Mouse (Mus musculus) layer of hippocampus, adult 18-20 months (tissue): ENCODE data around the gene Srrm4. TPM values are rescaled to one million over a fixed set of nuclear protein-coding genes. Genes with fewer than 3 reads are reported as not detected.

Experiments
- DNase-seq, 2 experiments: peaks; one replicate each; pipeline ENCODE4 v3.0.0; 2022; ENCODE audit warnings: low spot score in 2 of 2
- total RNA-seq, 2 experiments: library from RNA; stranded (reverse); gene quantifications; 2 replicates each; pipeline ENCODE4 v1.2.3; 2021

Srrm4 gene
- total RNA-seq, 2 experiments from 2014 or later, result 23.8 to 27.2 TPM

- no peak for DNase-seq
Observed at GRCm38 (mm10) chr5:116409689-116410590, 181.7 kb downstream of the Srrm4 start.

DNA sequence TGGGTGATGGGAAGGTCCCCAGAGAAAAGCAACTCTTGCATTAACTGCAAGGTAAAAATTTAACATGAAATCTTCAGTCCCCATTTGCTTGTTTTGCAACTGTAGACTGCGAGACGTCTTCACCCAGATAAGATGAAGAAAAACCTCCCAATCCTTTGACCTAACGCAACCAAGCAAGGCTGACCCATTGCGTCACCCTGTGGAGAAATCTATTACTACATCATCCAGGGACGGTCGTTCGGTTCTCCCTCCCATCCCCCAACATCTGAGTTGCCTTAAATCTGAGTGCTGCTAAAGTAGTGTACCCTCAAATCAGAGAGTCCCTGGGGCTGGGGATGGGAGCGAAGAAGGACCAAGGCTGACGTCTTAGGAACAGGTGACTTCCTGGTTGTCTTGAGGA is 182.7 kb downstream of the Srrm4 start:
- no peak for DNase-seq

GRCm38 (mm10) chr5:116407936-116408335 is 183.7 kb downstream of the Srrm4 start:
- DNase-seq, result no peak

- DNase-seq, result no peak
Observed at GRCm38 (mm10) chr5:116407321-116407720, 184.3 kb downstream of the Srrm4 start.

DNA sequence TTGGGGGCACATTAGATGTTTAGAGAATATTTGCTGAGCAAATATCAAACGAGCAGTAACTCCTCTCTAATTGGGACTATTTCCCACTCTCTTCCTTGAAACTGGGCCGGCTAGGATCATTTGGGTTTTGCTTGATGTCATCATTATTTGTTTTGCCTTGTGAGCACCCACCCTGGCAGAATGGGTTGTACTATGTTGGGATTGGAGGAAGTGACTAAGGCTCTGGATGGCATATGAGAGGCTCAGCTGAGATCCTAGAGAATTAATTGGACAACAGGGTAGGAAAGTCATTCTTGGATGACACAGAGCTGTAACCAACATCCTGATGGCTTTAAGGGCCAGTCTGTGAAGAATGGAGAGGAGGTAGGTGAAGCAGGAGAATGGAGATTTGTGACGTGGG is 185.1 kb downstream of the Srrm4 start:
- no peak for DNase-seq

DNA sequence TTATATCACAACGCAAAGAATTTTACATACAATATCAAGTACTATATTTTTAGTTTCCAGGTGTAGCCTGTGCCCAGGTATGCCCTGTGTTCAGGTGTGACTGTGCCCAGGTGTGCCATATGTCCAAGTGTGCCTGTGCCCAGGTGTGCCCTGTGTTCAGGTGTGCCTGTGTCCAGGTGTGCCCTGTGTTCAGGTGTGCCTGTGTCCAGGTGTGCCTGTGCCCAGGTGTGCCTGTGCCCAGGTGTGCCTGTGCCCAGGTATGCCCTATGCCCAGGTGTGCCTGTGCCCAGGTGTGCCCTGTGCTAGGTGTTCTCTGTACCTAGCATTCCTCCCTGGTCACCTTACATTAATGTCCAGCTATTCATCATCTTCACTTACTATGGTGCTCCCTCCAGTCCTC is 185.7 kb downstream of the Srrm4 start:
- no peak for DNase-seq

- no peak for DNase-seq
Observed at GRCm38 (mm10) chr5:116404063-116404462, 187.6 kb downstream of the Srrm4 start.

- DNase-seq, result no peak
Observed at GRCm38 (mm10) chr5:116400801-116401200, 190.8 kb downstream of the Srrm4 start.

- no peak for DNase-seq
Observed at GRCm38 (mm10) chr5:116400042-116400730, 191.4 kb downstream of the Srrm4 start.

- no peak for DNase-seq
Observed at GRCm38 (mm10) chr5:116396104-116396503, 195.5 kb downstream of the Srrm4 start.

GRCm38 (mm10) chr5:116392603-116393002 is 199.0 kb downstream of the Srrm4 start:
- no peak for DNase-seq

DNA sequence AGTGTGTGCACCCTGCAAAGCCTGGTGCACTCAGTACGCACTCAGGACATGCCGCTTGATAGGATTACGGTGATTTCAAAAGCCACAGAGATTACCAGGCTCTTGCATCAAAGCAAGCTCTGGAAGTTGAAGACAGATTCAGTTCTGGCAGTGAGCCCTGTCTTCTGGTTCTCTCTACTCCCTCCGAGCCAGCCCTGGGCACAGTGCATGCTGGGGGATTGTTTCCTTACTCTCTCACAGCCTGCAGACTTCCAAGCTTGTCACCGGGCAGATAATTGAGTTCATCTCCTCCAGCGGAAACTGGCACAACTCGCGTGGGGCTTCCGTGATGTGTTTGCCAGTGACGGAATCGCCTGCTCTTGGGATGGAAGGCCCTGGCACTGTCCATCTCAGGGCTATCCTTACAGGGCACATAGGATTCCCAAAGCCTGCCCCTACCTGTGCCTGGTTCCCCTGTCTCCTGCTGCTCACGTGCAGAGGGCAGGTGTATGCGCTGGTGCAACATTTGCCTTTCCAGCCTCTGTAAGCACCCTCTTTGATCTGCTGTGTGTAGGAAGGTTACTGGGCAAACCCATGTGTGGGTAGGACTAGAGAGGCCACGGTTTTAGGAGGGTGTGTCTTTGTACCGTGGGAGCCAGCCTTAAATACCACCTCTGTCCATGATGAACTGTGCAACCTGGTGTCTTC is 201.6 kb downstream of the Srrm4 start:
- peak; percentile 43 to 46 for DNase-seq

GRCm38 (mm10) chr5:116389321-116389720 is 202.3 kb downstream of the Srrm4 start:
- no peak for DNase-seq

Other genes starting within 250 kb of the Srrm4 start
- gene Hspb8, start 169.0 kb downstream of the Srrm4 start, total RNA-seq, result 10 to 100 TPM; 10.8 to 15.4 TPM